Mouse (Mus musculus): ENCODE results near the gene Dbr1. TPM values are rescaled to one million over a fixed set of nuclear protein-coding genes. Genes with fewer than 3 reads are reported as not detected.

The Dbr1 gene
- total RNA-seq, 2 experiments from 2014 or later = 15.8 to 16.7 TPM

GRCm38 (mm10) chr9:99619688-99620087 lies 44.1 kb downstream of the Dbr1 start:
- DNase-seq = no peak

DNA sequence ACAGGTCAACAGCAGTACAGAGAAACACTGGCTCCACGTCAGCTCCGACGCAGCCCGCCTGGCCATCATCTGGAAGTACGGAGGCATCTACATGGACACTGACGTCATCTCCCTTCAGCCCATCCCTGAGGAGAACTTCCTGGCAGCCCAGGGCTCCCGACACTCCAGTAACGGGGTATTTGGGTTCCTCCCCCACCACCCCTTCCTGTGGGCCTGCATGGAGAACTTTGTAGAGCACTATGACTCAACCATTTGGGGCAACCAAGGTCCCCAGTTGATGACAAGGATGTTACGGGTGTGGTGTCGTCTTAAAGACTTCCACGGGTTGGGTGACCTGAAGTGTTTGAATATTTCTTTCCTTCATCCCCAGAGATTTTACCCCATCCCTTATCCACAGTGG lies 44.6 kb downstream of the Dbr1 start:
- no peak for DNase-seq

- no peak for DNase-seq
These were observed 46.4 kb downstream of the Dbr1 start for GRCm38 (mm10) chr9:99622034-99622433.

DNA sequence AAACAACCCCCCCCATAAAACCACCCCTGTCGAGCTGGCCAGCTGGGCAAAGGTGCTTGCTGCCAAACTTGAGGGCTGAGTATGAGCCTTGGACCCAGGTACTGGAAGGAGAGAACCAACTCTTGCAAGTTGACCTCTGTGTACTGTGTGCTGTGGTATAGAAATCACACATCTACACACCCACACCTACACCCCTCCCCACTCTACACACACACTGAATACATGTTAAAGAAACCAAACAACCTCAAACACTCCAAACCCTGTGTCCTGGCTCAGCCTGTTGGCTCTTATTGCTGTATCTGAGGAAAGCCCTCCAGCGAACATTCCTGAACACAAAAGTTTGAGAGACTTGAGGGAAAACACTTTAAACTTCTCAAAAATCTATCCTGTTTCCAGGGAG lies 47.4 kb downstream of the Dbr1 start:
- no peak for DNase-seq

- peak; percentile 33 for DNase-seq
These were observed 48.5 kb downstream of the Dbr1 start for GRCm38 (mm10) chr9:99624117-99624516.

DNA sequence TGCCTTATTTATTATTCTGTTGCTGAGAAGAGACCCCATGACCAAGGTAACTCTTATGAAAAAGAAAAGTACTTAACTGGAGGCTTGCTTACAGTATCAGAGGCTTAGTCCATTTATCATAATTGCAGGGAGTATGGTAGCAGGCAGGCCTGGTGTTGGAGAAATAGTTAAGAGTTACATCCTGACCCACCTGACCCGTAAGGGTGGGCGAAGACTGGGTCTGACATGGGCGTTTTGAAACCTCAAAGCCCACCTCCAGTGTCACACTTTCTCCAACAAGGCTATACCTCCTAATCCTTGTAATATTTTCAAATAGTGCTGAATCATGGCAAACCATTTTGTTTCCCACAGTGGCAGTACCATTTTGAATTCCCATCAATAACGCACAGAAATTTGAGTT lies 53.0 kb downstream of the Dbr1 start:
- no peak for DNase-seq

DNA sequence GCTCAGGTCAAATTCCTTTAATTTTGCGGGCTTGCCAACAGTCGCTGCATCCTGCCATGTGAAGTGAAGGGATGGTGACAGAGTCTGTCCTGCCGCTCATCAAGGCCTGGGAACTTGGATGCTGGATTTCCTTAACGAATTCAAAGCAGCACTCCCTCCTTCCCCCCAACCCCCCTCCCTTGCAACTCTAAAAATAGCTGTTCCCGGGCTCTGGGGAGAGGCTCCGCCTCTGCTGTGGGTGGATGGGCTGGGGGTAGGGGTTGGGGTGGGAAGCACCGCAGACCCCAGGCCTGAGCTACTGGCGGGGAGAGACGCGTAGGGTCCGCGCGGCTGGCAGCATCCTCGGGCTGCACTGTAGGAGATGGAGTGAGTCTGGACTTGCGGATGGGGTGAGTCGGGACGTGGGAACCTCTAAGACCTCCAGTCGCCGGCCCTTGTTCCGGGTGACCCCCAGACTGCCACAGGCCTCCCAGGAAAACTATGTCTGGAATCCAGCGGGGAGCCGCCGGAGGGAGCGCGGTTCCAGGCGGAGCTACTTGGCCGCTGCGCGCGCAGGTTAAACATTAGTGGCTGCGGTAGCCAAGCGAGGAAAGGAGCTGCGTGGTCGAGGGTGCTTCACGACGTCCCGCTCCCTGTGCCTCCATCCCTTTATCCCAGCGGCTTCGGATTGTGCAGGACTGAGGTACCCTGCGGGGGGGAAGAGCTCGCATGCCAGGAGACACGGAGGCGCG lies 53.8 kb downstream of the Dbr1 start, which contains the start of gene Dzip1l:
Dzip1l (plus strand) TSS at position 216 of the 731 bp plus-strand sequence.
- DNase-seq = peak; percentile 79

DNA sequence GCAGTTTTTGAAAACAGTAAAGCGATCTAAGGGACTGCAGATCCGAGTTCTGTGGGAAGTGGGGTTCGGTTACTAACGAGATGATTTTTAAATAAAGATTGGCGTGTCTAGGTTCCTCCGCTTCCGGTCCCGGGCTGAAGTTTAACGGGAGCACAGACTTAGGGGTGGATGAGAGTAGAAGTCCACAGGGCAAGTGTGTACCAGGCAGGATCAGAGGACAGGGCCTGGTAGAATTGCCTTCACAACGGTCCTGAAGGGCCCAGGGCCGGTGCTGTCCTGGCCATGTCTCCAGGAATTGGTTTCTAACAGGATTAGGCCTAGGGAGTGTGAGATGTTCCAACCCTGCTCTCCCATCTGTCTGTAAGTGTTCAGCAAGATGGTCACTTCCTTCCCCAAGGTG lies 54.5 kb downstream of the Dbr1 start:
- DNase-seq = peak; percentile 33

- DNase-seq = no peak
These were observed 55.0 kb downstream of the Dbr1 start for GRCm38 (mm10) chr9:99630528-99631125.

DNA sequence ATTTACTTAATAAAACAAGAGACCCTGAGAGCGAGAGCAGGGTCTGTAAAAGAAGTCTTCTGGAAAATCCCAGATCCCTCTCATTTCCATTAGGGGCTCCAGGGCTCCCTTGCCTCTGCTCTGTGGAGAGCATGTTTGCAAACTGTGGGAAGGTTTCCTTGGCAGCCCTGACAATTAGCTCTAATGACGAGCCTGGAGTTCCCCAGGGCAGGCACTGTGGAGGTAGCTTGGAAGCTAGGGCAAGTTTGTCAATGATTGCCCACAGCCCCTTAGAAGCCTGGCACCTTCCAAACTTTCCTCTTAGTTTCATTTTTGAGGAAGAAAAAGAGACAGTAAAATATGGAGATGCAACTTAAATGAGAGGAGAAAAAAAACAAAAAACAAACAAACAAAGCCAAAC lies 56.2 kb downstream of the Dbr1 start:
- no peak for DNase-seq

- DNase-seq = no peak
These were observed 56.7 kb downstream of the Dbr1 start for GRCm38 (mm10) chr9:99632264-99632663.

Other genes starting within 250 kb of the Dbr1 start
- gene Esyt3, start 217.2 kb upstream of the Dbr1 start, total RNA-seq (2021) = 1 to 10 TPM in 1 of 2 experiments, under 1 TPM in 1; 0.51 to 2.1 TPM
- gene Mras, start 138.4 kb upstream of the Dbr1 start, total RNA-seq (2021) = 10 to 100 TPM; 31.7 to 39.4 TPM
- not detected for gene Nme9, start 124.3 kb upstream of the Dbr1 start, total RNA-seq (2021)
- 10 to 100 TPM; 18.7 to 26.4 TPM for gene Armc8, start 6.9 kb upstream of the Dbr1 start, total RNA-seq (2021)
- gene A4gnt, start 36.7 kb downstream of the Dbr1 start, total RNA-seq (2021) = not detected
- gene Dzip1l, start 53.7 kb downstream of the Dbr1 start, total RNA-seq (2021) = 1 to 10 TPM; 5.2 to 7.1 TPM
- not detected for gene Cldn18, start 141.5 kb downstream of the Dbr1 start, total RNA-seq (2021)

Measured in adrenal gland, postnatal 10 days (tissue).